Mouse (Mus musculus) megakaryocyte-erythroid progenitor cell, adult 5 weeks (primary cell): Measurements from ENCODE around the gene Vmn1r179. TPM values are rescaled to one million over a fixed set of nuclear protein-coding genes. Genes with fewer than 3 reads are reported as not detected.

ENCODE experiments used
- polyA plus RNA-seq: library from polyadenylated mRNA; stranded (reverse); fragments of >175 nt; gene quantifications from 2 replicates; pipeline ENCODE4 v1.2.3, GENCODE M21; 2012

Vmn1r179 gene
- polyA plus RNA-seq = not detected in 2 replicates

DNA sequence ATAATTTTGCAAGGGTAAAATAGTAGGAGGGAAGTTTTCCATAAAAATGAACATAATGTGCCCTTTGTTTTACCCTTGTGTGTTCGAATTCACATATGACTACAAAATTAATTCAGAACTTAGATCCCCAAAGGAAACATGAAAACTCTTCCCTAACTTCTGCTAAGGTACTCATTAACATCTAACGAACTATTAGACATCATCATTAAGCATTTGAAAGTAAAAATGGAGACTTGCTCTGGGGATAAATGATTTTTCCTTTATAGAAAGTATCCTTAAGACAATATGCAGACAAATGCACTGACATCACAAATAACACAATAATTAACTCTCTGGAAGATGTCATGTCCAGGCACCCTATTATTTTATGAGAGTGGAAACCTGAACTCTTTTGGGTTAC lies at the start of gene Vmn1r179:
TSS of gene Vmn1r179 (plus strand) at position 301 of the 400 bp plus-strand sequence.

GRCm38 (mm10) chr7:23891709-23892108 lies 35.1 kb upstream of the Vmn1r179 start, which contains the start of gene Vmn1r178:
Vmn1r178 (plus strand) TSS chr7:23892009.

DNA sequence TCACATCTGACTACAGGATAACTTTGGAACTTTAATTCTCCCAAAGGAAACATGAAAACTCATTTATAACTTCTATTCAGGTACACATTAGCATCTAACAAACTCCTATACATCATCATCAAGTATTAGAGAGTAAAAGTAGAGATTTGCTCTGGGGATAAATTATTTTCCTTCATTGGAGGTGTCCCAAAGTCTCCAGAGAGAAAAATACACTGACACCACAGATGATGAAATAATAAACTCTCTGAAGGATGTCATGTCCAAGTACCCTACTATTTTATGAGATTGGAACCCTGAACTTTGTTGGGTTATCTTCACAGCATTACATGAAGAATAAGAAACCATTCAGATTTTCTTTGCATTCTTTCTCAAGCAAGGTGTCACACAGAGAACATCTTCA lies 23.6 kb downstream of the Vmn1r179 start, which contains the start of gene Vmn1r180:
TSS of gene Vmn1r180 (plus strand) at position 301 of the 400 bp plus-strand sequence.

GRCm38 (mm10) chr7:23974315-23974714 lies 47.5 kb downstream of the Vmn1r179 start, which contains the start of gene Vmn1r181:
Vmn1r181 (plus strand) TSS chr7:23974615.

Other genes starting within 250 kb of the Vmn1r179 start
- not detected in 2 replicates for gene Vmn1r173, start 226.3 kb upstream of the Vmn1r179 start, polyA plus RNA-seq
- gene Vmn1r174, start 174.7 kb upstream of the Vmn1r179 start, polyA plus RNA-seq = 0.02 TPM in 1 of 2 replicates, not detected in the other
- not detected in 2 replicates for gene Vmn1r175, start 116.3 kb upstream of the Vmn1r179 start, polyA plus RNA-seq
- not detected in 2 replicates for gene Vmn1r176, start 89.6 kb upstream of the Vmn1r179 start, polyA plus RNA-seq
- gene Vmn1r177, start 60.5 kb upstream of the Vmn1r179 start, polyA plus RNA-seq = not detected in 2 replicates
- not detected in 2 replicates for gene Vmn1r178, start 35.0 kb upstream of the Vmn1r179 start, polyA plus RNA-seq
- gene Vmn1r180, start 23.7 kb downstream of the Vmn1r179 start, polyA plus RNA-seq = not detected in 2 replicates
- not detected in 2 replicates for gene Vmn1r181, start 47.6 kb downstream of the Vmn1r179 start, polyA plus RNA-seq
- gene V1rd19, start 74.7 kb downstream of the Vmn1r179 start, polyA plus RNA-seq = not detected in 2 replicates
- not detected in 2 replicates for gene Vmn1r183, start 126.3 kb downstream of the Vmn1r179 start, polyA plus RNA-seq
- gene Zfp180, start 154.9 kb downstream of the Vmn1r179 start, polyA plus RNA-seq = 16.8 and 17.1 TPM in 2 replicates
- 0.06 and 0.25 TPM in 2 replicates for gene Zfp112, start 185.3 kb downstream of the Vmn1r179 start, polyA plus RNA-seq
- gene Zfp235, start 207.2 kb downstream of the Vmn1r179 start, polyA plus RNA-seq = 0.47 and 1.2 TPM in 2 replicates
- gene Zfp114, start 248.1 kb downstream of the Vmn1r179 start, polyA plus RNA-seq = 0.26 and 0.74 TPM in 2 replicates